Mouse (Mus musculus) liver, postnatal 0 days (tissue): ENCODE results near the gene T2.

Source experiments
- CTCF ChIP-seq: sonication (generic); IDR thresholded peaks from 2 replicates; pipeline ENCODE4 v1.5.1; 2016; ENCODE audit warnings: antibody characterized with exemption, low read depth
- EP300 ChIP-seq: IDR thresholded peaks from 2 replicates; pipeline ENCODE4 v1.6.1; 2016; ENCODE audit warnings: antibody characterized with exemption, low read depth, mild to moderate bottlenecking

DNA sequence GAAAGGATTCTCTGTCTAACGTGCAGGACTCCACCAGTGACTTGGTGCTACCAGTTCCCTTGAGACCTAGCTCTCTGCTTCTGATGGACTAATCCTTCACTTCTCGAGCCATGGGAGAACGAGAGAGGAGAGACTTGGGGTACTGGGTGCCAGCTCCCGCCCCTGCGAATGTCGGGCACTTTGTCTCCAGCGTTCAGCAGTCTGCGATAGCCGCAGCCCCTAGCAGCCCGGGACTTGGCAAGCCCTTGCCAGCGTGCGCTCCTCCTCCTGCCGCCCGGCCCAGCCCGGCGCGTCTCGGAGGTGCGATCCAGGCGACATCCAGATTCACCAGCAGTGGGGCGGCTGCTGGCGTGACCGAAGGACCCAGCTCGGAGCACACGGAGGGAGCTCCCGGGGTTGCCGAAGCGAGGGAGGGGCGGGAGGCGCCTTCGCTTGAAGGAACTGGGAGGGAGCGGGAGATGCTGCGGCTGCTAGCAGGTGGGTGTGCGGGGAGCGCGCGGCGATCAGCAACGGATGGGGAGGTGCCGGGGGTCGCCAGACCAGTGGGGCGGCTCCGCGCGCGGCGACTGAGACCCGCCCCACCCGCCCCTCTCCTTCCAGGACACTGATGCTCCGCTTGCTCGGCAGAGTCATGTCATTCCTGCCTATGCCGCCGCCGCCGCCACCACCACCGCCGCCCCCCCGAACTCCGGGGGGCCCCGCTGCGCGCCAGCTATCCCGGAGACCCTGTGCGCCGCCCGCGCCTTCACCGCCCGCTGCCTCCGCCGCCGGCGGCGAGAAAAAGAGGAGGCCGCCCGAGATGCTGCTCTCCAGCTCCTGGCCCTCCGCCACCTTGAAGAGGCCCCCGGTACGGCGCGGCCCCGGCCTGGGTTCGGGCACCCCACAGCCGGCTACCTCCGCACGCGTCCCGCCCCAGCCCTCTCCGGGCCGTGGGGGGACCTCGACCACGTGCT is 15.1 kb upstream of the T2 start:
- TF ChIP-seq EP300 (no peak), CTCF (no peak)
